Mouse (Mus musculus) embryonic facial prominence, embryonic 10.5 days (tissue): Measurements from ENCODE around the gene BC049715. TPM values are rescaled to one million over a fixed set of nuclear protein-coding genes. Genes with fewer than 3 reads are reported as not detected.

Experiments used
- DNase-seq: peaks from one replicate; pipeline ENCODE4 v3.0.0-alpha.2; 2017; ENCODE audit warnings: low spot score
- H3K27ac ChIP-seq: fragments of 300-500 bp; sonication (generic); replicated peaks from 2 replicates; pipeline ENCODE4 v1.5.1; 2016; ENCODE audit warnings: mild to moderate bottlenecking
- H3K27me3 ChIP-seq: fragments of 300-500 bp; sonication (generic); replicated peaks from 2 replicates; pipeline ENCODE4 v1.6.1; 2016; ENCODE audit warnings: low read depth, mild to moderate bottlenecking; ENCODE audit not compliant: poor library complexity, severe bottlenecking
- H3K36me3 ChIP-seq: fragments of 300-500 bp; sonication (generic); replicated peaks from 2 replicates; pipeline ENCODE4 v1.6.1; 2016; ENCODE audit warnings: mild to moderate bottlenecking, moderate library complexity
- H3K4me1 ChIP-seq: fragments of 300-500 bp; sonication (generic); 2 replicates; pipeline ENCODE4 v1.6.1; 2016
- H3K4me3 ChIP-seq: fragments of 300-500 bp; sonication (generic); 2 replicates; pipeline ENCODE4 v1.5.1; 2016; ENCODE audit warnings: mild to moderate bottlenecking, moderate library complexity
- H3K9me3 ChIP-seq: fragments of 300-500 bp; sonication (generic); 2 replicates; pipeline ENCODE4 v1.6.1; 2016; ENCODE audit warnings: mild to moderate bottlenecking
- WGBS: fragments of 180-500 bp; shearing (Covaris S2); methylation state at CpG from one replicate; pipeline ENCODE4 v1.1.7; 2016; 5-methylcytosine and 5-hydroxymethylcytosine counted together
- microRNA-seq: library from miRNA; unstranded; fragments of <30 nt; microRNA quantifications from one replicate; pipeline ENCODE4, GENCODE M21; 2017
- polyA plus RNA-seq: library from polyadenylated mRNA; unstranded; fragments of >200 nt; fragmentation: Nextera tagmentation; extraction: Ambion mirVana; gene quantifications from 2 replicates; pipeline ENCODE4 v1.2.1, GENCODE M21; 2016

The BC049715 gene
- polyA plus RNA-seq, 1 experiment from 2014 or later, result 2.1 TPM

GRCm38 (mm10) chr6:136889067-136889466, 61.6 kb downstream of the BC049715 start:
- no peaks in the 10 kb centered on the region for H3K36me3 ChIP-seq
- H3K4me3 ChIP-seq, result no peak overlapping the region
- 89% methylated on average over 6 of the region's 6 CpGs for WGBS
- H3K27ac ChIP-seq, result no peak overlapping the region
- no peak for DNase-seq
- no peaks in the 10 kb centered on the region for H3K27me3 ChIP-seq
- H3K9me3 ChIP-seq, result no peaks in the 10 kb centered on the region
- H3K4me1 ChIP-seq, result no peaks in the 10 kb centered on the region

- Histone ChIP-seq H3K36me3 (no peaks in the 10 kb centered on the region), H3K4me1 (peaks cover 2% of the 10 kb centered on the region; the same call in 1 of the 2 replicates), H3K27me3 (no peaks in the 10 kb centered on the region), H3K9me3 (no peaks in the 10 kb centered on the region), H3K27ac (no peak overlapping the region), H3K4me3 (no peak overlapping the region)
- no peak for DNase-seq
- 92% methylated on average over 6 of the region's 6 CpGs for WGBS
These were observed 62.1 kb downstream of the BC049715 start for GRCm38 (mm10) chr6:136889554-136889953.

Small RNAs within 50 kb of the gene (microRNA-seq; reads per million reads assigned to microRNA genes)
- gene Gm44364, result not detected

Other genes starting within 250 kb of the BC049715 start
- gene Plbd1, start 165.7 kb upstream of the BC049715 start, polyA plus RNA-seq, result 1.9 and 2.6 TPM in 2 replicates
- 0.11 TPM in 2 replicates for gene Gucy2c, start 45.9 kb upstream of the BC049715 start, polyA plus RNA-seq
- 0.47 and 0.64 TPM in 2 replicates for gene Hist4h4, start 23.2 kb upstream of the BC049715 start, polyA plus RNA-seq
- gene H2afj, start 19.4 kb upstream of the BC049715 start, polyA plus RNA-seq, result 86.6 and 91.3 TPM in 2 replicates
- 163 and 165 TPM in 2 replicates for gene Wbp11, start 607 bp downstream of the BC049715 start, polyA plus RNA-seq
- gene Smco3, start 7.8 kb downstream of the BC049715 start, polyA plus RNA-seq, result not detected in 2 replicates
- 2.2 and 2.6 TPM in 2 replicates for gene Art4, start 30.1 kb downstream of the BC049715 start, polyA plus RNA-seq
- 3.5 and 4.2 TPM in 2 replicates for gene Mgp, start 48.2 kb downstream of the BC049715 start, polyA plus RNA-seq
- gene Erp27, start 94.6 kb downstream of the BC049715 start, polyA plus RNA-seq, result 0.29 TPM in 1 of 2 replicates, not detected in the other
- not detected in 2 replicates for gene Pde6h, start 96.2 kb downstream of the BC049715 start, polyA plus RNA-seq
- gene Arhgdib, start 114.3 kb downstream of the BC049715 start, polyA plus RNA-seq, result 32.1 and 39.3 TPM in 2 replicates